Mouse (Mus musculus) adipocyte (in vitro differentiated cells): ENCODE measurements around the gene Apoo.
"Not testable (repeated sequence)": the region's sequence is repeated elsewhere in the genome, so short reads cannot be mapped to it uniquely, and the experiment has no call there.

Experiments used
- DNase-seq: peaks from one replicate; pipeline ENCODE4 v3.0.0-alpha.2; 2016; ENCODE audit warnings: low spot score

The Apoo gene

GRCm38 (mm10) chrX:94366670-94367241 lies at the start of gene Apoo, which contains the start of gene Fam90a1b:
Apoo (plus strand) TSS chrX:94367117.
Fam90a1b (minus strand) TSS chrX:94366777.
- DNase-seq, result peak; percentile 96

GRCm38 (mm10) chrX:94321036-94321902 lies 45.6 kb upstream of the Apoo start:
- no peak for DNase-seq

GRCm38 (mm10) chrX:94343638-94344037 lies 23.3 kb upstream of the Apoo start:
- DNase-seq, result not testable (repeated sequence)

GRCm38 (mm10) chrX:94365381-94365925 lies 1.5 kb upstream of the Apoo start:
- no peak for DNase-seq

- no peak for DNase-seq
Measured at GRCm38 (mm10) chrX:94366029-94366428, 888 bp upstream of the Apoo start.

- DNase-seq, result no peak
Measured at GRCm38 (mm10) chrX:94367248-94367647, 331 bp downstream of the Apoo start.

- no peak for DNase-seq
Measured at GRCm38 (mm10) chrX:94378734-94379133, 11.8 kb downstream of the Apoo start.

GRCm38 (mm10) chrX:94408975-94409374 lies 42.1 kb downstream of the Apoo start:
- DNase-seq, result no peak

GRCm38 (mm10) chrX:94420210-94420609 lies 53.3 kb downstream of the Apoo start:
- no peak for DNase-seq

- peak; percentile 72 for DNase-seq
Measured at GRCm38 (mm10) chrX:94431548-94432375, 64.8 kb downstream of the Apoo start.

GRCm38 (mm10) chrX:94445427-94445826 lies 78.5 kb downstream of the Apoo start:
- not testable (repeated sequence) for DNase-seq

GRCm38 (mm10) chrX:94446021-94446420 lies 79.1 kb downstream of the Apoo start:
- DNase-seq, result not testable (repeated sequence)

GRCm38 (mm10) chrX:94450047-94450881 lies 83.3 kb downstream of the Apoo start:
- DNase-seq, result not testable (repeated sequence)

GRCm38 (mm10) chrX:94459346-94459745 lies 92.4 kb downstream of the Apoo start:
- DNase-seq, result no peak

GRCm38 (mm10) chrX:94461513-94461912 lies 94.6 kb downstream of the Apoo start:
- not testable (repeated sequence) for DNase-seq

- DNase-seq, result not testable (repeated sequence)
Measured at GRCm38 (mm10) chrX:94462604-94463429, 95.9 kb downstream of the Apoo start.
